Mouse (Mus musculus) small intestine, adult 2 months (tissue): ENCODE measurements around the gene Zeb2. TPM values are rescaled to one million over a fixed set of nuclear protein-coding genes. Genes with fewer than 3 reads are reported as not detected.

Source experiments
- H3K27ac ChIP-seq: fragments of 200-500 bp; 2 replicates; pipeline ENCODE4 v1.5.1; 2012; ENCODE audit warnings: low read depth, low read length, control low read depth, inconsistent platforms; ENCODE audit not compliant: insufficient read depth
- H3K27me3 ChIP-seq: fragments of 200-500 bp; 2 replicates; pipeline ENCODE4 v1.6.1; 2012; ENCODE audit warnings: mild to moderate bottlenecking, moderate library complexity, low read length, inconsistent platforms; ENCODE audit not compliant: control insufficient read depth, insufficient read depth
- H3K36me3 ChIP-seq: fragments of 200-500 bp; 2 replicates; pipeline ENCODE4 v1.6.1; 2012; ENCODE audit warnings: mild to moderate bottlenecking, low read length, control low read depth, inconsistent platforms; ENCODE audit not compliant: control insufficient read depth, insufficient read depth
- H3K4me1 ChIP-seq: fragments of 200-500 bp; 2 replicates; pipeline ENCODE4 v1.6.1; 2012; ENCODE audit warnings: low read length, inconsistent platforms, mixed read lengths; ENCODE audit not compliant: control insufficient read depth, insufficient read depth, insufficient read length
- H3K4me3 ChIP-seq: fragments of 200-500 bp; 2 replicates; pipeline ENCODE4 v1.5.1; 2012; ENCODE audit warnings: low read depth, mild to moderate bottlenecking, control low read depth, inconsistent platforms, low read length, moderate library complexity
- CTCF ChIP-seq: fragments of 200-500 bp; IDR thresholded peaks from 2 replicates; pipeline ENCODE4 v1.5.1; 2012; ENCODE audit warnings: low read depth, mild to moderate bottlenecking, control low read depth, inconsistent platforms, low read length, moderate library complexity, mixed read lengths; ENCODE audit not compliant: insufficient replicate concordance, insufficient read length; ENCODE audit errors: extremely low read depth
- POLR2A ChIP-seq: fragments of 200-500 bp; IDR thresholded peaks from 2 replicates; pipeline ENCODE4 v1.6.1; 2012; ENCODE audit warnings: low read depth, mild to moderate bottlenecking, control low read depth, inconsistent platforms, low read length, moderate library complexity
- WGBS: fragments of 180-500 bp; shearing (Covaris S2); methylation state at CpG from one replicate; pipeline ENCODE4 v1.1.7; 2018; 5-methylcytosine and 5-hydroxymethylcytosine counted together
- polyA plus RNA-seq: library from polyadenylated mRNA; depleted of rRNA; stranded (reverse); fragments of >200 nt; gene quantifications from 2 replicates; pipeline ENCODE4 v1.2.3, GENCODE M21; 2012; rRNA removed

Gene Zeb2
- 3.1 and 3.7 TPM in 2 replicates for polyA plus RNA-seq

DNA sequence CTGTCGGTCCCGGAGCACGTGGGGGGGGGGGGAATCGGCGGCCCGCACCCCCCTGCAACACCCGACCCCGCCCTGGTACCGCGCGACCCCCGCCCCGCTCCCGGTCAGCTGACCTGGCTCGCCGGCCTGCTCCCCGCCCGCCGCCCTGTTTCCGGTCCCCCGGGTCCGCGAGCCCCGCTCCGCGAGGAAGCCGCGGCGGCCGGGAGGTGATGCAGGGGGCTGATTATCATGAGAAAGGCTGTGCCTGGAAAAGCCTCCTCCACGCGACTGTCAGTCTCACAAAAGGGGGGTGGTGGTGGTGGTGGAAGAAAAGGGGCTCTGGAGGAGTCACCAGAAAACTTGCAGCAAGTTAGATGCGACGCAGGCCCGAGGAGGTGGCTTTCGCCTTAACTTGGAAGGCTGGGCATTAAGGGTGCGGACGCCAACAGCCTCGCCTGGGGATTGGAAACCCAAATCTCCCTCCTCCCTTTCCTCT, at the start of gene Zeb2:
Gene Zeb2, minus strand, starts transcription at position 309 of the 475 bp plus-strand sequence.
- TF ChIP-seq CTCF (no peak), POLR2A (no peak)
- H3K4me1 ChIP-seq, result no peaks in the 10 kb centered on the region; the same call in 1 of the 2 replicates
- H3K27ac ChIP-seq, result peak within 1 kb of the TSS; percentile 62
- peaks cover 30% of the 10 kb centered on the region for H3K27me3 ChIP-seq
- WGBS, result 2% methylated on average over 33 of the region's 39 CpGs
- H3K4me3 ChIP-seq, result peak within 1 kb of the TSS; percentile 58
- H3K36me3 ChIP-seq, result no peaks in the 10 kb centered on the region

DNA sequence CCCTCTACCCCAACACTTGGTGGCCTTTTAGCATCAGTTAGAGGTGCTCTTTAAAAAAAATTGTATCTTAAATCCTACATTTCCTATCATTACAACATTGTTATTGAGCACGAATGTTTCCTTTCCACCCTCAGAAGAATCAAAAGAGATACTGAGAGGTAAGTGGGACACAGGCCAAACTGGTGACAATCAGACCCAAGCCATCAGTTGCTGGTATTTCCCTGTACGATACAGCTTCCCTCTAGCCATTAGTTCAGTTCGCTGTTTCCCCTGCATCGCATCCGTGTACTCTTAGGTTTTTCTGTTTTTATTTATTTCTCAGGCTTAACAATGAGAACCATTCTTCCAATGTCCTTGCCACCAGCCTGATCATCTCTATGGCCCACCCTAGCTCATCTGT, 41.6 kb upstream of the Zeb2 start:
- no peaks in the 10 kb centered on the region for H3K27me3 ChIP-seq
- TF ChIP-seq POLR2A (no peak), CTCF (no peak)
- H3K36me3 ChIP-seq, result no peaks in the 10 kb centered on the region
- 91% methylated on average over 5 of the region's 5 CpGs for WGBS
- H3K27ac ChIP-seq, result no peak overlapping the region
- H3K4me3 ChIP-seq, result no peak overlapping the region
- H3K4me1 ChIP-seq, result no peaks in the 10 kb centered on the region

DNA sequence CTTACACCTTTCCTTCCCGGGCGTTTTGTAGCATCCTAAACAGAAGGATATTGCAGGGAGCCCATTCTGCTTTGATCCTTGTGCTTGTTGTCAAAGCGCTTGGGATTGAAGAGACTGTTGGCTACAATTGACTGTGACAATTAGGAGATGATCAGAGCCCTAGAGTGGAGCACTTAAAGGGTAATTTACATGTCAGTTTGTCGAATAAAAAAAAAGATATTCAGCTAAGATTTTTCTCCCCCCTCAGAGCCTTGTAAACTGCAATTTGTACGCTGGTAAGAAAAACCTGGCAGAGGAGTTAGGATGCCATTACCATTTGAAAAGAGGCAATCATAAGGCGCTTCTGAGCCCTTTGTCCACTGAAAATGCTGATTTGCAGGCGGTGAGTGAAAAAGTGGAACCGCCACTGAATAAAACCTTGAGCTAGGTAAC, 41.2 kb upstream of the Zeb2 start:
- WGBS, result 62% methylated on average over 8 of the region's 8 CpGs
- Histone ChIP-seq H3K27ac (no peak overlapping the region), H3K4me3 (no peak overlapping the region), H3K4me1 (no peaks in the 10 kb centered on the region), H3K36me3 (no peaks in the 10 kb centered on the region), H3K27me3 (no peaks in the 10 kb centered on the region)
- TF ChIP-seq CTCF, result no peak
- no peak for TF ChIP-seq POLR2A

GRCm38 (mm10) chr2:45153315-45153714, 36.1 kb upstream of the Zeb2 start:
- TF ChIP-seq CTCF, result no peak
- TF ChIP-seq POLR2A, result no peak
- Histone ChIP-seq H3K36me3 (no peaks in the 10 kb centered on the region), H3K27ac (no peak overlapping the region), H3K4me3 (no peak overlapping the region), H3K4me1 (no peaks in the 10 kb centered on the region), H3K27me3 (no peaks in the 10 kb centered on the region)
- WGBS, result 55% methylated on average over 1 of the region's 1 CpGs

DNA sequence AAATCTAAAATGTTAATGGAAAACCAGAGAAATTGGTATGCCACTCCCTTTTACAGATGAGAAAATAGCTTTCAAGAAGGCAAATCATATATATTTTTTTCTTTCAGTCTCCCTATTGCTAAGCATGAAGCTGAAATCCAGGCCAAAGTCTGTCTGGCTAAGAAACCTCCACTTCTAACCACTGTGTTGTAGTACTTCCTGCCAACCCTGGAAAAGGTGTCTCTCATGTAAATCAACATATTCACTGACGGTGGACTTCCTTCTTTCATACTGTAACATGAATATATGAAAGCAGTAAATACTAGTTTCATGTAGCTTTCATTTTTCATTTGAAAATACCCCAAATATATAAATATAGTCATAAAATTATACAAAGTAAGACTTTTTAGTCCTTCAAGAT, 26.0 kb upstream of the Zeb2 start:
- TF ChIP-seq POLR2A (no peak), CTCF (no peak)
- Histone ChIP-seq H3K27ac (no peak overlapping the region), H3K4me3 (no peak overlapping the region), H3K36me3 (no peaks in the 10 kb centered on the region), H3K4me1 (no peaks in the 10 kb centered on the region), H3K27me3 (no peaks in the 10 kb centered on the region)
- 56% methylated on average over 1 of the region's 1 CpGs for WGBS

- H3K27ac ChIP-seq, result no peak overlapping the region
- 77% methylated on average over 6 of the region's 6 CpGs for WGBS
- no peak overlapping the region for H3K4me3 ChIP-seq
- H3K36me3 ChIP-seq, result no peaks in the 10 kb centered on the region
- H3K27me3 ChIP-seq, result no peaks in the 10 kb centered on the region
- no peaks in the 10 kb centered on the region for H3K4me1 ChIP-seq
- TF ChIP-seq POLR2A (no peak), CTCF (no peak)
Observed at GRCm38 (mm10) chr2:45138906-45139305, 21.7 kb upstream of the Zeb2 start.

DNA sequence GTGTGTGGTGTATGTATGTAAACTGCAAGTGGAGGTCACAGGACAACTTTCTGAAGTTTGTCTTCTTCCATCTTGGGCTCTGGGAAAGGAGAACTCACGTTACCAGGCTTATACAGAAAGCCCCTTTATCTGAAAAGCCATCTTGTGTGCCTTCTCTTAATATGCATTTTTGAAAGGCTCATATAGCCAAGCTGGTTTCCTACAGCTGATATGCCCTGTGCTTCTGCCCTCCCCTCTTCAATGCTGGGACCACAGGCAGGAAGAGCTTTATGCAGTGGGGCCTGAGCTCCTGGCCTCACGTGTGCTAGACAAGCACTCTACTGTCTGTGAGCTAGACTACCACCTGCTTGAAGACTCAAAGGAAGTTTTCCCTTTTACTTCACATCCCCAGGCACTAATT, 19.6 kb upstream of the Zeb2 start:
- H3K27me3 ChIP-seq, result no peaks in the 10 kb centered on the region
- 75% methylated on average over 2 of the region's 2 CpGs for WGBS
- TF ChIP-seq POLR2A (no peak), CTCF (no peak)
- no peak overlapping the region for H3K4me3 ChIP-seq
- H3K36me3 ChIP-seq, result no peaks in the 10 kb centered on the region
- no peaks in the 10 kb centered on the region for H3K4me1 ChIP-seq
- no peak overlapping the region for H3K27ac ChIP-seq

GRCm38 (mm10) chr2:45133225-45133624, 16.0 kb upstream of the Zeb2 start:
- WGBS, result 83% methylated on average over 4 of the region's 4 CpGs
- TF ChIP-seq POLR2A (no peak), CTCF (no peak)
- no peak overlapping the region for H3K4me3 ChIP-seq

More at GRCm38 (mm10) chr2:45133225-45133624, 16.0 kb upstream of the Zeb2 start:
- no peak overlapping the region for H3K27ac ChIP-seq
- H3K27me3 ChIP-seq, result no peaks in the 10 kb centered on the region
- H3K4me1 ChIP-seq, result no peaks in the 10 kb centered on the region
- no peaks in the 10 kb centered on the region for H3K36me3 ChIP-seq
